Mouse (Mus musculus) spleen, adult 2 months (tissue): ENCODE measurements around the gene Krt1.

Experiments used
- CTCF ChIP-seq: fragments of 200-500 bp; IDR thresholded peaks from 2 replicates; pipeline ENCODE4 v1.5.1; 2011; ENCODE audit warnings: mild to moderate bottlenecking, inconsistent platforms; ENCODE audit not compliant: insufficient read depth, insufficient read length, insufficient replicate concordance; ENCODE audit errors: extremely low read depth
- POLR2A ChIP-seq: fragments of 200-500 bp; IDR thresholded peaks from 2 replicates; pipeline ENCODE4 v1.6.1; 2011; ENCODE audit warnings: low read depth, low read length, inconsistent platforms

- TF ChIP-seq CTCF (no peak), POLR2A (no peak)
These were observed 15.7 kb downstream of the Krt1 start for GRCm38 (mm10) chr15:101834784-101835328.
